Mouse (Mus musculus): Measurements from ENCODE around the gene Olfr323.

DNA sequence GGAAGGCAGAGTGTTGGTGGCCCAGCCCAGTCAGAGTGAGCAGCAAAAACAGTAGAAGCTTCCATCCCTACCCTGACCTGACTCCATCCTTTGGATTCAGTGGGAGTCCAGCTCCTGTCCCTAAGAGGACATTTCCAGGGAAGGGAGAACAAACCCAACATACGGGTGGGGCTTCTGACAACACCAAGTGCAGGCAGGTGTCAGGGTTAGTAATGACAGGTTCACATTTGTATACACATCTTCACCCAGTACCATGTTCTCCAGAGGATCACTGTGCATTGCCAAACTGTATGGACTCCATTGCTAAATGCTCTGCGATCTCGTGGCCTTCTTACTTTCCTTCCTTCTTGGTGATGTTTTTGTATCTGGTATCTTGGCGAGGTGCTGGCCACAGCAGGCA lies 14.3 kb downstream of the Olfr323 start, which contains the start of gene 2210407C18Rik:
- TF ChIP-seq CTCF (IDR thresholded peaks at IDR 0.05; ENCODE audit: low read depth) = no peak
- TF ChIP-seq EP300 (IDR thresholded peaks at IDR 0.05; ENCODE audit: low read depth) = no peak

Measured in liver, embryonic 14.5 days (tissue).